Mouse (Mus musculus) bone marrow macrophage, adult 2 months (primary cell): ENCODE data around the gene Chrm5. TPM values are rescaled to one million over a fixed set of nuclear protein-coding genes. Genes with fewer than 3 reads are reported as not detected.

Experiments
- H3K27ac ChIP-seq: 2 replicates; pipeline ENCODE4 v1.5.1; 2012; ENCODE audit warnings: low read depth, low read length; ENCODE audit not compliant: insufficient read depth
- H3K4me1 ChIP-seq: 2 replicates; pipeline ENCODE4 v1.6.1; 2012; ENCODE audit warnings: low read length; ENCODE audit not compliant: control insufficient read depth, insufficient read depth
- H3K4me3 ChIP-seq: 2 replicates; pipeline ENCODE4 v1.5.1; 2012; ENCODE audit warnings: mild to moderate bottlenecking, low read length, moderate library complexity; ENCODE audit not compliant: insufficient read depth
- CTCF ChIP-seq: IDR thresholded peaks from 2 replicates; pipeline ENCODE4 v1.5.1; 2012; ENCODE audit warnings: low read depth, mild to moderate bottlenecking, low read length, moderate library complexity
- POLR2A ChIP-seq: IDR thresholded peaks from 2 replicates; pipeline ENCODE4 v1.6.1; 2012; ENCODE audit warnings: mild to moderate bottlenecking, low read depth, low read length, borderline replicate concordance
- polyA plus RNA-seq: library from polyadenylated mRNA; stranded (reverse); fragments of >200 nt; gene quantifications from 2 replicates; pipeline ENCODE4 v1.2.4, GENCODE M21; 2012; ENCODE audit not compliant: missing spikeins, insufficient read depth, insufficient read length

Chrm5 gene
- not detected in 2 replicates for polyA plus RNA-seq

DNA sequence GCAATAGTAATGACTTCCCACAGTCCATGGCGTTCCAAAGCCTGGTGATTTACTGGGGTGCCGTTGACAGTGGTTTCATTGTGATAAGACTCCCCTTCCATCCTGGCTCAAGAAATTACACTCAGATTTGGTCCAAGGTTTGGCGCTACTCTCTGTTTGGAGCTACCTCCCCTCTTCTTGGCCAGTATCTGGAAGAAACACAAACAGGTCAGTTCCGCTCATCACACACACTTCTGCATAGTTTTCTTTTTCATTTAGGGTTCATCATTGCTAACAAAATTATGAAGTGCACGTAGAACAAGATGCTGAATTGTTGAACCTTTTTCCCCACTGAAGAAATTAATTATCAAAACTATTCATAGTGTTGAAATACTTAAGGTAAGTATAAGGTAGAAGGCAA, at the start of gene Chrm5:
Gene Chrm5 (minus strand): TSS at position 101 of the 400 bp plus-strand sequence.
- H3K27ac ChIP-seq: no peak within 1 kb of the TSS
- TF ChIP-seq POLR2A (no peak), CTCF (no peak)
- H3K4me1 ChIP-seq: 0 out of 2 replicates have a peak, but pooled peaks cover under 1% of the 10 kb centered on the region
- H3K4me3 ChIP-seq: no peak within 1 kb of the TSS

DNA sequence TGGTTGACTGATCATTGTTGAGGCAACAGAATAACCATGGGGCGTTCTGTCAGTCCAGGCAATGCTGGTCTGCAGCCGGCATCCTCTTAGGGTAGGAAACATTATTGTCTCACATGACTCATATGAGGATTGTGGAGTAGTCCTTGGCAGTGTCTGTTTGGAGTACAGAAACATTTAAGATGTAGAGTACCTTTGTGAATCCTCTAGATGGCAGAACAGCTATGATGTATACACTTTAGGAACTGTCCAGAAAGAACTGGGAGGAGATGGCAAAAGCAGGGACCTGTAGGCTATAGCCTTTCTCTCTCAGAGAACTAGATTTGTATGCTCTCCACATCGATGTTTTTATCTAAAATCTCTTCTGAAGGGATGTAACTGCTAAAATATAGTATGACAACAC, 46.4 kb upstream of the Chrm5 start:
- no peak overlapping the region for H3K27ac ChIP-seq
- no peak for TF ChIP-seq POLR2A
- TF ChIP-seq CTCF: no peak
- no peak overlapping the region for H3K4me3 ChIP-seq
- H3K4me1 ChIP-seq: no peaks in the 10 kb centered on the region

DNA sequence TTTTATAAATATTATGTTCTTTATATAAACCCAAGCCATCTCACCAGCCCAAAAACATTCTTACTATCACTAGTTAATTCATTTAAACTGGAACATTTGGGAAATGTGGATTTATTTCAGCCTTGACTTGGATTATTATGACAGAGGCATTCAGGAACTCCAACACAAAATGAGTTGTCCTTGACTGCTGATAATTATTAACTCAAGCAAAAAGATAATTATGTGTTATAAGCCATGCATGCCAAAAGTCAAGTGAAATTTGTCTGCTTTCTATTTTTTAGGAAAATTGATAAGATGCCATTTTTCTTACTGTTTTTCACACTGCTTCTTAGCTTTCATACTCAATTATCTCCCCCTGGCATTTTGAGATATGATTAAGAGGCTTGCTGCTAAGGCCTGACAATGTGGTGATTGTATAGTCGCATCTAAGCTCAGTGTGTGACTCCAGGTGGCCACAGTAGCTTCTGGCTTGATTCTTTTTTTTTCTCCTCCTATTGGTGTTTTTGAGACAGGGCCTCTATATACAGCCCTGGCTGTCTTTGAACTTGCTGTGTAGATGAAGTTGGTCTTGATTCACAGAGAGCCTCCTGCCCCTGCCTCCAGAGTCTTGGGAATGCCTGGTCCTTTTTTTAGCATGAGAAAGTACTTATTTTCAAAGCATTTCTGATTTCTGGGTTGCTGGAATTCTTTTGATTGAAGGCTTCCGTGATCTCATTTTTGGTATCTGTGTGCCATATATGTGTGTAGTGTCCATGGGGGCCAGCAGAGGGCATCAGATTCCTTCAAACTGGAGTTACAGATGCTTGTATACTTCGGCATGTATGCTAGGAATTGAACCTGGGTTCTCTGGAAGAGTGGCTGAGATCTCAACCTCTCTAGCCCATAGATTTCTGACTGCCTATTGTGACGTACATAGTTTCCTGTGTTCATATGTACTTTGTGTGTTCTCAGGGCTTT, 40.2 kb upstream of the Chrm5 start:
- H3K27ac ChIP-seq: no peak overlapping the region
- no peaks in the 10 kb centered on the region for H3K4me1 ChIP-seq
- TF ChIP-seq CTCF: no peak
- TF ChIP-seq POLR2A: no peak
- H3K4me3 ChIP-seq: no peak overlapping the region

DNA sequence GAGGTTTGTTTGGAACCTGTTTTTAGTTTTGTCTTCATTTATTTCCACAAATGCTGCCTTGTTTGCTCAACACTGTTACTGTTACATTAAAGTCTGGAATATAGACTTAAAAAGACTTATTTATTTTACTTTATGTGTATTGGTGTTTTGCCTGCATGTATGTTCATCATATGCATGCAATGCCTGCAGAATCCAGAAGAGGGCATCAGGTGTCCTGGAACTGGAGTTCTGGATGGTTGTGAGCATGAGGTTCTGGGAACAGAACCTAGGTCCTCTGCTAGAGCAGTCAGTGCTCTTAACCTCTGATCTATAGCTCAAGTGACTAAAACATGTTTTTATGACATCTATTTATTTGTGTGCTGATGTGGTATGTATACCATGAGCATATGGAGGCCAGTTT, 38.0 kb upstream of the Chrm5 start:
- no peak overlapping the region for H3K27ac ChIP-seq
- no peaks in the 10 kb centered on the region for H3K4me1 ChIP-seq
- no peak overlapping the region for H3K4me3 ChIP-seq
- TF ChIP-seq POLR2A (no peak), CTCF (no peak)

DNA sequence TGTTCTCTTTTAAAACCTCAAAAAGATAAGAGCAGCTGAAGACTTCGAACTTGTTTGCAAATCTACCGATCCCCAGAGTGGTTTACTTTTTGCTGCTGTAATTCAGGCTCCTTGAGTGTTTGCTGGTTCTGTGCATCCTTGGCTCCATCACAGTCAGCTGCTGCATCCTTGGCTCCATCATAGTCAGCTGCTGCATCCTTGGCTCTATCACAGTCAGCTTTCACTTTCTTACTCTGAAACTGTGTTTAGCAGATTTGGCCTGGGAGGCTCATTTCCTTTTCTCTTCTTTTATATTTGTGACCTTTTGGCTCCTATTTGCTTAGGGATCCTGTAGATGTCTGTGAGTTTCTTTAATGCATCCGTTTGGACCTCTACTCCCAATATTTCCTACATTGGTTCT, 36.6 kb upstream of the Chrm5 start:
- Histone ChIP-seq H3K4me1 (no peaks in the 10 kb centered on the region), H3K27ac (no peak overlapping the region), H3K4me3 (no peak overlapping the region)
- TF ChIP-seq CTCF: no peak
- no peak for TF ChIP-seq POLR2A

DNA sequence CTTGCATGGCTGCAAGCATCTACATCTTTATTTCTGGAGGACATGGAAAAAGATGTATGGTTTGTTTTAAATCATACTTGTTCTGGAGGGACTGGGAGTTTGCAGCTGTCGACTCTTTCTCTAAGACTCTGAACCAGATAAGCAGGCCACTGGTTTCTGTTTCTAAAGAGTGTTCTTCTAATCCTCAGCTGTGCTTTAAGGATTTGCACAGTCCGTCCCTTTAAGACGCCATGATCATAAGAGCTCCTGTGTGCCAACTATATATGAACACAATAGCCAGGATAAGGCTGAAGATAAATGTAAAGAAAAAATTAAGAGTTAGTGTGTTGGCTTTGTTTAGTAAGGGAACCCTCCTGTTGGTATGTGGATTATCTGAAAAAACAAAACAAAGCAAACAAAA, 36.2 kb upstream of the Chrm5 start:
- Histone ChIP-seq H3K27ac (no peak overlapping the region), H3K4me1 (no peaks in the 10 kb centered on the region), H3K4me3 (no peak overlapping the region)
- TF ChIP-seq POLR2A (no peak), CTCF (no peak)

DNA sequence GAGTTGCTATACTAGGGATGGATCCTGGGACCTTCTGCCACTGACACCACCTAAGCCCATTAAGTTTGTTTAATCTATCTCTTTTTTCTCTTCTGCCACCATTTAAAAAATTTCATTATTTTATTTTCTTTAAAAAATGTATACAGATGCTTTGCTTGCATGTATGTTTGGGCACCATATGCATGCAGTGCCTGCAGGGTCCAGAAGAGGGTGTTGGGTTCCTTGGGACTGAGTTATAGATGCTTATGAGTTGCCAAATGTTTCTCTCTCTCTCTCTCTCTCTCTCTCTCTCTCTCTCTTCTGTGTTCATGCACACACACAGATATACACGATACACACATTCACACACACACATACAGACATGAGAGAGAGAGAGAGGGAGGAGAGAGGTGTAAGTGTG, 32.5 kb upstream of the Chrm5 start:
- Histone ChIP-seq H3K4me1 (no peaks in the 10 kb centered on the region), H3K4me3 (no peak overlapping the region), H3K27ac (no peak overlapping the region)
- TF ChIP-seq POLR2A: no peak
- TF ChIP-seq CTCF: no peak

DNA sequence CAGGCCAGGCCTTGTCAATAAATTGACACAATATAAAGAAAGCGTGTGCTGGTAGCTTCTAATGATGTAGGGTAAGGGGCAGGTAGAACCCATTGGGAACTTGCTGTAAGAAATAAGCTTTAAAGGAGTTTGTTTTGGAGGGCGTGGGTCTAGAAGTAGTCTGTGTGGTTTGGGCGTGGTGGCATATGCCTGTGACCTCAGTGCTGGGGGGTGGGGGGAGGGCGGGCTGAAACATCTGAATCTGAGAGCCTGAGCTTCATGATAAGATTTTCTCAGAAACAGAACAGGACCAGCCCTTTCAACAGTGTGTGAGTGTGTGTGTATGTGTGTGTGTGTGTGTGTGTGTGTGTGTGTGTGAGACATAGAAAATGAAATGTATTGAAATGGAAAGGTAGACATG, 29.6 kb upstream of the Chrm5 start:
- no peaks in the 10 kb centered on the region for H3K4me1 ChIP-seq
- H3K27ac ChIP-seq: no peak overlapping the region
- H3K4me3 ChIP-seq: no peak overlapping the region
- TF ChIP-seq CTCF (no peak), POLR2A (no peak)

DNA sequence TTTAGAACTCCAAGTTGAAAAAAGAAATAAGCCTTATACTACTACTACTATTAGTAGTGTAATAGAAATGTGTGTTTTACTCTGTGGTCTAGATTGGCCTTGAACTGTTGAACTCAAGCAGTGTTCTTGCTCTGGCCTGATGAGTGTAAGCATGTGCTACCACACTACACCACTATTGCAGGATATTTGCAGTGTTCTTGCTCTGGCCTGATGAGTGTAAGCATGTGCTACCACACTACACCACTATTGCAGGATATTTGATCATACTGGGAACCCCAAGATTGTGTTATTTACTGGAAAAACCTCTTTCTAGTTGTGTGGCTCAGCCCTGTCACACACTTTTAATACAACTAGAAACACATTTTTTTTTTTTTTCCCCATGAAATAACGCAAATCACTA, 26.9 kb upstream of the Chrm5 start:
- Histone ChIP-seq H3K4me1 (no peaks in the 10 kb centered on the region), H3K27ac (no peak overlapping the region), H3K4me3 (no peak overlapping the region)
- no peak for TF ChIP-seq CTCF
- TF ChIP-seq POLR2A: no peak

DNA sequence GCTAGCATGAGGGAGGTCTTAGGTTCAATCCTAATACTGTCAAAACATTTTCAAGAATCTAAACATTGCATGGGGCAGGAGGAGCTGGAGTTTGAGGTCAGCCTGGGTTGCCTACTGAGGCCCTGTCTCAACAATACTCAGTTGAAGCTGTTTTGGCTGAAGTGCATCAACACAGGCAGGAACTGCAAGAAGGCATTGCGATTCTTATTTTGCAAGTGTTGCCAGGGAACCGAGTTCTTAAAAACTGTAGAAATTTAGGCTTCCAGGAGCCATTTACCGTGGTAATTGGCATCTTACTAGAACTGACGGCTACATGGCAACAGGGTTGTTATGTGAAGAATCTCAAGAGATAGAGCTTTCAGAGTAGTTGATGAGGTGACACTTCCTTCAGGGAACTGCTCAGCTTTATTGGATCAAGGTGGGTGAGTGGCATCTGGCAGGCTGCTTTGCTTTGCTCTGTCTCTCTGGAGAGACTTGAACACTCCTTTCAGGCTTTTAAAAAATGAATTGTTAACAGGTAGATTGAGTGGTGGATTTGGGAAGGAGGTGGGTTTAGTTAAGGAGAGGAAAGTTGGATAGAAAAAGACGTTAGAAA, 26.4 kb upstream of the Chrm5 start:
- H3K4me1 ChIP-seq: no peaks in the 10 kb centered on the region
- H3K4me3 ChIP-seq: no peak overlapping the region
- TF ChIP-seq CTCF (no peak), POLR2A (no peak)
- no peak overlapping the region for H3K27ac ChIP-seq
